Mouse (Mus musculus) E14TG2a.4 (cell line): ENCODE measurements at regions not wholly inside any gene's neighbourhood (a gene's known extent, or its start where the extent isn't known, plus 50 kb on each side); places are given as distances from the start of the nearest gene placed in this dataset.

Experiments used
- H3K27me3 ChIP-seq: 2 replicates; pipeline ENCODE4 v1.6.1; 2014; ENCODE audit warnings: low read length, control low read depth; ENCODE audit not compliant: insufficient read depth
- H3K36me3 ChIP-seq: 2 replicates; pipeline ENCODE4 v1.6.1; 2014; ENCODE audit warnings: low read length, control low read depth; ENCODE audit not compliant: insufficient read depth
- H3K4me1 ChIP-seq: replicated peaks from 2 replicates; pipeline ENCODE4 v1.6.1; 2014; ENCODE audit warnings: low read depth, low read length, control low read depth
- H3K4me3 ChIP-seq: replicated peaks from 2 replicates; pipeline ENCODE4 v1.5.1; 2014; ENCODE audit warnings: mild to moderate bottlenecking, low read length
- H3K9me3 ChIP-seq: 2 replicates; pipeline ENCODE4 v1.6.1; 2014; ENCODE audit warnings: low read length, control low read depth
- CTCF ChIP-seq: conservative IDR thresholded peaks from 2 replicates; pipeline ENCODE4 v1.5.1; 2014; ENCODE audit warnings: low read length
- NANOG ChIP-seq: IDR thresholded peaks from 2 replicates; pipeline ENCODE4 v1.6.1; 2014; ENCODE audit warnings: borderline replicate concordance, low read length, mixed read lengths
- POU5F1 ChIP-seq: IDR thresholded peaks from 2 replicates; pipeline ENCODE4 v1.6.1; 2014; ENCODE audit warnings: low read length, borderline replicate concordance

DNA sequence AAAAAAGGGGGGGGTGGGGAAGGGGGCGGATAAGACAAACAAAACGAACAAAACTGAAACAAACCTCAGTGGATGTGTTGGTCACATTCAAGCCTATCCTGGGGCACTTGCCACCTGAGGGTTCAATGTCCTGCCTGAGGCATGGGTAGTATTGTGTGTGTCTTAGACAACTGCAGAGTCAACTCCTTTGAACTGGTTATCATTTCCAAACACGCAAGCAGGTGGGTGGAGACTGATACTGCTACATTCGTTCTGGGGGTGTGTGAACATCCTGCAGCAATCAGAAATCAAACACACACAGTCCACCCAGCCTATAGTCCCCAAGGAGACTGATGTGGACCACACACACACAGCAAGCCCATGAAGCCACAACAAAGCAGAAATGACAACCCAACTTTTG is 73.9 kb upstream of the Magi1 start:
- TF ChIP-seq NANOG (no peak), CTCF (no peak), POU5F1 (no peak)

DNA sequence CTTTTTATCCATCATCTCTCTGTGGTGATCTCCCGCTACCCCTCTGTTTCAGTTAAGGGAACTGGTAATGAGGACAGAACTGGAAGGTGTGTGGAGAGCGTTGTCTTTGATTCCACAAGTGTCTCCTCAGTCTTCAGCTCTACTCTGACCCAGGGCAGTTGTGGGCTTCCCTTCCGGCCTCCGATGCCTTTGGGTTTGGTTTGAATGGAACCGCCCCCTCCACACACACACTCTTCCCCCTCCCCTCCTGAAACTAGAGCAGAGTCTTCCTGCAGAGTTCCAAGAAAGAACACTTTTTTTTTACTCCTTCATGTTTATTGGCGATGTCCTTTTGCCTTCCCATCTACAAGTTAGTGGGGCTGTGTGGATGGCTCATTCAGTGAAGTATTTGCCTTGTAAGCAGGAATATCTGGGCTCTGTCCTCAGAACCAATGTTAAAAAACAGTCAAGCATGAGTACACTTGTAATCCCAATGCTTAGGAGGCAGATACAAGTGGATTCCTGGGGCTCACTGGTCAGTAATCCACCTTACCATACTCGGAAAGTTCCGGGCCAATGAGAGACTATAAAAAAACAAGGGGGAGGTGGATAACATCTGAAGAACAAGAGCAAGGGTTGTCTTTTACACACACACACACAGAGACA is 70.9 kb upstream of the Magi1 start:
- Histone ChIP-seq H3K36me3 (no peaks in the 10 kb centered on the region), H3K4me3 (no peak overlapping the region), H3K4me1 (no peaks in the 10 kb centered on the region), H3K27me3 (no peaks in the 10 kb centered on the region), H3K9me3 (no peaks in the 10 kb centered on the region)
- TF ChIP-seq NANOG, result no peak
- TF ChIP-seq POU5F1, result no peak
- TF ChIP-seq CTCF, result no peak

More for the DNA sequence above, 73.9 kb upstream of the Magi1 start:
- Histone ChIP-seq H3K27me3 (no peaks in the 10 kb centered on the region), H3K36me3 (no peaks in the 10 kb centered on the region), H3K4me3 (no peak overlapping the region), H3K9me3 (no peaks in the 10 kb centered on the region), H3K4me1 (no peaks in the 10 kb centered on the region)

DNA sequence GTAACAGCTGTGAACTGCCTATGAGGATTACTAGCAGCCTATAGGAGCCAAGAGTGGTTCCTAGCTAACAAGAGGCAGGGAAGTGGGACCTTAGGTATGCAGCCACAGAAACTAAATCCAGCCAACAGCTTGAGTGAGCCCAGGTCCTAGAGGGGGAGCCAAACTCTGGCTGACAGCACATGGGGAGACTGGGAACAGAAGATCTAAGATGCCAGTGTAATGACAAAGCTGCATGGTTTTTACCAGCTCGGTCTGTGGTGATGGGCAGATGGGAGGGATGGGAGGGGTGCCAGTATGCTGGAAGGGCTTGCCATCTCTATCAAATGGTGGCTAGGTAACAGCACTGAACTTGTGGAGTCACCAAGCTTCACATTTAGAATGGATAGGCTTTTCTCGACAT is 60.6 kb upstream of the Magi1 start:
- Histone ChIP-seq H3K36me3 (no peaks in the 10 kb centered on the region), H3K4me1 (no peaks in the 10 kb centered on the region), H3K27me3 (no peaks in the 10 kb centered on the region), H3K9me3 (peaks cover 7% of the 10 kb centered on the region), H3K4me3 (no peak overlapping the region)
- no peak for TF ChIP-seq NANOG
- no peak for TF ChIP-seq POU5F1
- no peak for TF ChIP-seq CTCF

DNA sequence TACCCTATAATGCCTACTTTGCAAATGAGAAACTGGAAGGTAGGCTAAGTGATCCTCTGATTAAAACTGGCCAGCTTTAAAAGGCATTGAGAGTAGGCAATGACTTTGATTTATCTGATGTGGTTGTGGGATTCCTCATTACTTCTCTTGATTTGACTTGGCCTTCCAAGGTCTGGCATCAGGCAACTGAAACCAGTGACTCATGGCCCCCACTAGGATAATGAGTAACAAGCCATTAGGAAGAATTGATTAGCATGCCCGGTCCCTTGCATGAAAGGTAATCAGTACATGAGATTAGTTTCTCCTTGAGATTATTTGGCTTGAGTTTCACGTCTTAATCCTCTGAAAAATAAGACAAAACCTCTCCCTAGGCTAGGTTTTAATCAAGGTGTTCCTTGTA is 56.8 kb upstream of the Magi1 start:
- H3K4me3 ChIP-seq, result no peak overlapping the region
- no peaks in the 10 kb centered on the region for H3K36me3 ChIP-seq
- no peaks in the 10 kb centered on the region for H3K9me3 ChIP-seq
- H3K27me3 ChIP-seq, result no peaks in the 10 kb centered on the region
- H3K4me1 ChIP-seq, result no peaks in the 10 kb centered on the region
- TF ChIP-seq NANOG (no peak), POU5F1 (no peak), CTCF (no peak)

DNA sequence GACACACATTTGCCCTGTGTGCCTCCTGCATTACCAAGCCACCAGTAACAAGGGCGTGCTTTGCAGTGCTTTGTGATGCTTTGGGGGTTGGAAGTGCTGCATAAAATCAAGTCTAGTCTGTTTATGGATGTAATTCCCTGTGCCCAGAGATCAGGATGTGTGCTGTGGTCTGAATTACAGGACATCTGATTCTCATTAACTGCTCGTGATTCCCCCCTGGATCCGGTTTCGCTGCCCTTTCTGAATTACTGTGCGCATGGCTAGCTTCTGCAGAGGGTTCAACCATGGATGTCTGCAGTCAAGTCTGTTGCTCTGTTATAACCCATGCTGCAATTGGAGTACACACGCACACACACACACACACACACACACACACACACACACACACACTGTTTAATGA is 52.5 kb upstream of the Magi1 start:
- no peaks in the 10 kb centered on the region for H3K4me1 ChIP-seq
- H3K4me3 ChIP-seq, result no peak overlapping the region
- H3K36me3 ChIP-seq, result no peaks in the 10 kb centered on the region
- no peaks in the 10 kb centered on the region for H3K9me3 ChIP-seq
- H3K27me3 ChIP-seq, result no peaks in the 10 kb centered on the region
- TF ChIP-seq NANOG, result no peak
- TF ChIP-seq CTCF, result no peak
- TF ChIP-seq POU5F1, result no peak
